Mouse (Mus musculus): ENCODE data around the gene 4933406M09Rik.

- TF ChIP-seq CTCF (IDR thresholded peaks at IDR 0.05; ENCODE audit: borderline replicate concordance, extremely low read depth, insufficient read depth, insufficient read length) (no peak), POLR2A (IDR thresholded peaks at IDR 0.05; ENCODE audit: borderline replicate concordance, extremely low read depth, insufficient read depth, insufficient read length, poor library complexity, severe bottlenecking) (no peak)
Observed at GRCm38 (mm10) chr1:134357461-134357860, 28.3 kb upstream of the 4933406M09Rik start.
